ENCODE assay signal across 21 mouse cellular contexts in the genomic region with DNA sequence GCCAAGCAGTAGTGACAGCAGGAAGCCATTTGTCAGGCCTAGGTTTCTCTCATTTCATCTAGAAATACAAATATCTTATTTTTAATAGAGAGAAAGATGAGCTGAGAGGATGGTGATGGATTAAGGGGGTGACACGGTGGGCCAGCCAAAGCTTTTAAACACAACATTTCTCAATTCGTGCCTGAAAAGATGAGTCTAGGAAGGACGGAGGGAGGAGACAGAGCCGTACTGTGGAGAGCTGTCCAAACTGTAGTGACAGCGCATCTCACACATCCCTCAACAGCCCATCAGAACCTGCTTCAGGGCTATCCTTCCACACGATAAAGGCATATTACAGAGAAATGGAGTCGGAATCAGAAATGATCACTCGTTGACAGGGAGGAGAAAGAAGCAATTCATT.
"Had no signal": no experiment of that assay in that cellular context is flagged by ENCODE, and none has a peak within 500 bp of the region (broad histone marks: within the 10 kb centered on the region; RNA-seq: fewer than 3 reads in every experiment).

No protein-coding gene starts in this region.

- H3K4me2 ChIP-seq: limb, embryonic 12.5 days; limb, embryonic 15.5 days; liver, embryonic 11.5 days; midbrain, embryonic 13.5 days; neural tube, embryonic 13.5 days had no signal

- H3K9me3 ChIP-seq: limb, embryonic 12.5 days; limb, embryonic 15.5 days; midbrain, embryonic 10.5 days; midbrain, embryonic 13.5 days; neural tube, embryonic 13.5 days had no signal

- ATAC-seq: intestine, postnatal 0 days; liver, postnatal 0 days; midbrain, embryonic 13.5 days; midbrain, embryonic 16.5 days had no signal

- DNase-seq: kidney, adult 2 months; kidney, postnatal 25 days; left cerebral cortex, postnatal 4 days; liver, postnatal 0 days; retina, postnatal 1 day; right cerebral cortex, postnatal 25 days; spleen, adult 18-20 months; thymus, adult 18-20 months; thymus, postnatal 36 days had no signal

- H3K4me1 ChIP-seq: limb, embryonic 12.5 days; limb, embryonic 15.5 days; megakaryocyte, embryonic 14.5 days had no signal

- H3K27me3 ChIP-seq: limb, embryonic 12.5 days; limb, embryonic 15.5 days; megakaryocyte, embryonic 14.5 days; midbrain, embryonic 13.5 days; neural tube, embryonic 13.5 days had no signal

- H3K4me3 ChIP-seq: limb, embryonic 12.5 days; limb, embryonic 15.5 days; megakaryocyte, embryonic 14.5 days; midbrain, embryonic 10.5 days; midbrain, embryonic 13.5 days; myocyte; neural tube, embryonic 13.5 days had no signal

- H3K36me3 ChIP-seq: limb, embryonic 12.5 days; limb, embryonic 15.5 days; midbrain, embryonic 10.5 days; midbrain, embryonic 13.5 days; neural tube, embryonic 13.5 days had no signal

- H3K27ac ChIP-seq: kidney, postnatal 0 days; limb, embryonic 12.5 days; limb, embryonic 15.5 days; liver, embryonic 14.5 days; midbrain, embryonic 10.5 days; midbrain, embryonic 13.5 days; neural tube, embryonic 13.5 days had no signal

- H3K9ac ChIP-seq: limb, embryonic 12.5 days; limb, embryonic 15.5 days; liver, embryonic 14.5 days; liver, postnatal 0 days; midbrain, embryonic 13.5 days; neural tube, embryonic 13.5 days had no signal
